Mouse (Mus musculus) intestine, embryonic 16.5 days (tissue): ENCODE data around the gene Adra2c. TPM values are rescaled to one million over a fixed set of nuclear protein-coding genes. Genes with fewer than 3 reads are reported as not detected.

ENCODE experiments used
- ATAC-seq: fragments of 200-750 bp; cut with Nextera tagmentation; 2 replicates; pipeline ENCODE4 v1.8.0; 2017; ENCODE audit warnings: moderate TSS enrichment, moderate library complexity
- H3K27ac ChIP-seq: fragments of 300-500 bp; sonication (generic); 2 replicates; pipeline ENCODE4 v1.5.1; 2014; ENCODE audit warnings: mild to moderate bottlenecking, low read length
- H3K27me3 ChIP-seq: fragments of 300-500 bp; sonication (generic); replicated peaks from 2 replicates; pipeline ENCODE4 v1.6.1; 2014; ENCODE audit warnings: low read length, control low read depth, mixed read lengths; ENCODE audit not compliant: control insufficient read depth, insufficient read depth
- H3K36me3 ChIP-seq: fragments of 300-500 bp; sonication (generic); 2 replicates; pipeline ENCODE4 v1.6.1; 2014; ENCODE audit warnings: low read length, control low read depth; ENCODE audit not compliant: control insufficient read depth, insufficient read depth
- H3K4me1 ChIP-seq: fragments of 300-500 bp; sonication (generic); 2 replicates; pipeline ENCODE4 v1.6.1; 2014; ENCODE audit warnings: low read length, control low read depth, mixed read lengths; ENCODE audit not compliant: control insufficient read depth, insufficient read depth
- H3K4me2 ChIP-seq: fragments of 300-500 bp; sonication (generic); 2 replicates; pipeline ENCODE4 v1.6.1; 2014; ENCODE audit warnings: low read depth, low read length, control low read depth
- H3K4me3 ChIP-seq: fragments of 300-500 bp; sonication (generic); 2 replicates; pipeline ENCODE4 v1.5.1; 2014; ENCODE audit warnings: mild to moderate bottlenecking, low read length
- H3K9ac ChIP-seq: fragments of 300-500 bp; sonication (generic); 2 replicates; pipeline ENCODE4 v1.6.1; 2014; ENCODE audit warnings: low read depth, low read length
- H3K9me3 ChIP-seq: fragments of 300-500 bp; sonication (generic); 2 replicates; pipeline ENCODE4 v1.6.1; 2016; ENCODE audit warnings: low read length, control low read depth; ENCODE audit not compliant: control insufficient read depth
- WGBS: fragments of 180-500 bp; shearing (Covaris S2); extraction: QIAGEN DNeasy Blood & Tissue Kit; methylation state at CpG from one replicate; pipeline ENCODE4 v1.1.7; 2014; 5-methylcytosine and 5-hydroxymethylcytosine counted together
- polyA plus RNA-seq: library from polyadenylated mRNA; unstranded; fragments of >200 nt; fragmentation: Nextera tagmentation; extraction: Ambion mirVana; gene quantifications from 2 replicates; pipeline ENCODE4 v1.2.1, GENCODE M21; 2015

Gene Adra2c
- polyA plus RNA-seq, 1 experiment from 2014 or later: not detected

DNA sequence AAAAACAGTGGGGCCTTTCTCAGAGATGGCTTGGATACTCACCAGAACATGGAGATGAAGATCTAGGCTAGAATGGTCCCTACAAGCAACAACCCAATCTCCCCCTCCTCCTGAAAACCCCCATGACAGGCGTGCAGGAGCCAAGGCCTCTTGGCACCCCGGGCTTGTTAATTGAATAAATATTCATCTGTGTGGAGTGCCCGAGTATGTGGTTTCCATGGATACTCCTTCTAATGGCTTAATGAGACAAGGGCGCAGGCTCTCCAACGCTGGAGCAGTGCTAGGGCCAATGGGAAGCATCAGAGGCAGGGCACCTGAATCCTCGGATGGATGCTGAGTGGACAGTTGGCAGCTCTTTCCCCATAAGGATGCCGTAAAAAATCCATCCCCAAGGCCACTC is 10.6 kb upstream of the Adra2c start:
- 61% methylated on average over 7 of the region's 7 CpGs for WGBS
- Histone ChIP-seq H3K27me3 (no peaks in the 10 kb centered on the region), H3K9me3 (no peaks in the 10 kb centered on the region), H3K27ac (no peak overlapping the region), H3K4me1 (no peaks in the 10 kb centered on the region), H3K4me2 (no peak overlapping the region), H3K4me3 (no peak overlapping the region), H3K9ac (no peak overlapping the region), H3K36me3 (no peaks in the 10 kb centered on the region)
- ATAC-seq: no peak

DNA sequence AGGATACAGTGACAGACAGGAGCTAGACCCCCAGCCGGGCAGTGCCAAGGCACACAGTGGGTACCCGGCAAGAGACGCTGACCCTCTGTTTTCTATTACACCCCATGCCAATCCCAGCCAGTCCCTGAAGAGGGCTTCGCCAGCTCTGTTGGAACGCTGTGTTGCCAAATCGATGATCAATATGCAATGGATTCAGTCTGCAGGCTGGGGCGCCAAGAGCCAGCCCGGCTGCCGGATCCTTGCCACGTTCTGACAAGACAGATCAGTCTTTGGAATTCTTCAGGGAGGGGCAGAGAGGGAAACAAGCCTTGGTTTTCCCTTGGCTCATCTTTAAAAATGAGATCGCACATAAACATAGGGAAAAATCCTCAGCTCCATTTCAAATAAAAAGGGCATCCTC is 2.8 kb upstream of the Adra2c start:
- peaks cover 44% of the 10 kb centered on the region for H3K27me3 ChIP-seq
- no peak overlapping the region for H3K9ac ChIP-seq
- H3K36me3 ChIP-seq: no peaks in the 10 kb centered on the region
- WGBS: 63% methylated on average over 11 of the region's 11 CpGs
- no peaks in the 10 kb centered on the region for H3K9me3 ChIP-seq
- no peak overlapping the region for H3K4me3 ChIP-seq
- H3K4me1 ChIP-seq: no peaks in the 10 kb centered on the region; the same call in 1 of the 2 replicates
- H3K4me2 ChIP-seq: no peak overlapping the region
- no peak overlapping the region for H3K27ac ChIP-seq
- no peak for ATAC-seq

DNA sequence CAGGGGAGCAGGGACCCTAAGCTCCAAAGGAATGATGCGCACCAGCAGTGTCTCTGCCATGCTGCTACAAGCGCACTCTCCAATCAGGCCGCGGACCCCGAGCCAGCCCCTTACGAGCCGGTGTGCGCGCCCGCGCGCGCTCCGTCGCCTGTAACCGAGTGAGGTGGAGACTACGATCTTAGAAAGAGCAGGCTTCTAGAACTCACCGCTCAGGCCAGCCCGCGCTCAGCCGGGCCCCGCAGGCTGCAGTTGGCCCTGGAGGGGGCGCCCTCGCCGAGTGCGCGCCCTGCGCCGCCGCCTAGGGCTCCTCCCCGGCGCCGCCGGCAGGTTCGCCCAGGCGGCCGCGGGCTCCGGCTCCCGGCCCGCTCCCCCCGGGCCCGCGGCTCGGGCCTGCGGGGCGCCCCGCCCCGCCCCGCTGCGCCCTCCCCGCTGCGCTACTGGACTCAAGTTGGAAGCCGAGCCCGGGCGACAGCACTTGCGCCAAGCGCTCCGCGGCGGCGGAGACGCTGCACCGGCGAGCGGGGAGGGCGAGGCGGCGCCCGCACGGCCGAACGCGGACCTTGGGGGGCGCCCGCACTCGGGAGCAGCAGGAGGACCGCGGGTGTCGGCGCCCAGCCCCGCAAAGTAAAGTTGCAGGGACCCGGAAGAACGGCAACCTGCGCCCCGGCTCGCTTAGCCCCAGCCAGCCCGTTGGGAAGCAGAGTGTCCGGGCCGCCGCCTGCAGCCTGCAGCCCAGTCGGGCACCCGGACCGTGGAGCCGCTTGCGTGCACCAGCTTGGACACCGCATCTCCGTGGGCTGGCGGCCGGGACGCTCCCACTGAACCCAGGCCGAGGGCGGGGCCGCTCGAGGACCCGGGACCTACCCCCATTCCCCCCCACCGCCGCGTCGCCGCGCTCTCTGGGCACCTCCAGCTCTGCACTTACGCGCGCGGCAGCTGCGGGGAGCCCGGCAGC is 899 bp downstream of the Adra2c start:
- WGBS: under 1% methylated on average over 86 of the region's 118 CpGs
- peak overlapping the region; percentile 44 for H3K4me3 ChIP-seq
- H3K36me3 ChIP-seq: no peaks in the 10 kb centered on the region
- H3K4me1 ChIP-seq: no peaks in the 10 kb centered on the region; the same call in 1 of the 2 replicates
- H3K9ac ChIP-seq: no peak overlapping the region
- H3K27ac ChIP-seq: no peak overlapping the region
- peak overlapping the region; percentile 78 for H3K4me2 ChIP-seq
- H3K27me3 ChIP-seq: peaks cover 74% of the 10 kb centered on the region
- ATAC-seq: peak; percentile 16; the same call in 1 of the 2 replicates
- no peaks in the 10 kb centered on the region for H3K9me3 ChIP-seq

DNA sequence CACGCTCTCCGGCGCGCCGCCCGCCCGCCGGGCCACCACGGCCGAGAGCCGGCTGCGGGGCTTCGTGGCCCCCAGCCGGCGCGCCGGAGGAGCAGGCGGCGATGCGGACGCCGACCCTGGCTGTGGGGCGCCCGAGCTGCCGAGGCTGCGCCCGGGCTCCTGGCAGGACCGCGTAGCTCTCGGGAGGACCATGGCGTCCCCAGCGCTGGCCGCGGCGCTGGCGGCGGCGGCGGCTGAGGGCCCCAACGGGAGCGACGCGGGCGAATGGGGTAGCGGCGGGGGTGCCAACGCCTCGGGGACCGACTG is 1.5 kb downstream of the Adra2c start:
- ATAC-seq: no peak
- Histone ChIP-seq H3K36me3 (no peaks in the 10 kb centered on the region), H3K27me3 (peaks cover 74% of the 10 kb centered on the region), H3K9ac (no peak overlapping the region), H3K4me3 (peak overlapping the region; percentile 44), H3K4me1 (no peaks in the 10 kb centered on the region; the same call in 1 of the 2 replicates), H3K9me3 (no peaks in the 10 kb centered on the region), H3K27ac (no peak overlapping the region), H3K4me2 (peak overlapping the region; percentile 78)
- under 1% methylated on average over 40 of the region's 49 CpGs for WGBS

DNA sequence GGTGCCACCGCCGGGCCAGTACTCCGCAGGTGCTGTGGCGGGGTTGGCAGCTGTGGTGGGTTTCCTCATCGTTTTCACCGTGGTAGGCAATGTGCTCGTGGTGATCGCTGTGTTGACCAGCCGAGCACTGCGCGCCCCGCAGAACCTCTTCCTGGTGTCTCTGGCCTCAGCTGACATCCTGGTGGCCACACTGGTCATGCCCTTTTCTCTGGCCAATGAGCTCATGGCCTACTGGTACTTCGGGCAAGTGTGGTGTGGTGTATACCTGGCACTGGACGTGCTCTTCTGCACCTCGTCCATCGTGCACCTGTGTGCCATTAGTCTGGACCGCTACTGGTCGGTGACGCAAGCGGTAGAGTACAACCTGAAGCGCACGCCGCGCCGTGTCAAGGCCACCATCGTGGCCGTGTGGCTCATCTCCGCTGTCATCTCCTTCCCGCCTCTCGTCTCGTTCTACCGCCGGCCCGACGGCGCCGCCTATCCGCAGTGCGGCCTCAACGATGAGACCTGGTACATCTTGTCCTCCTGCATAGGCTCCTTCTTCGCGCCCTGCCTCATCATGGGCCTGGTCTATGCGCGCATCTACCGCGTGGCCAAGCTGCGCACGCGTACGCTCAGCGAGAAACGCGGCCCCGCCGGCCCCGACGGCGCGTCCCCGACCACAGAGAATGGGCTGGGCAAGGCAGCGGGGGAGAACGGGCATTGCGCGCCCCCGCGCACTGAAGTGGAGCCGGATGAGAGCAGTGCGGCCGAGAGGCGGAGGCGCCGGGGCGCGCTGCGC is 2.1 kb downstream of the Adra2c start:
- H3K9ac ChIP-seq: no peak overlapping the region
- H3K9me3 ChIP-seq: no peaks in the 10 kb centered on the region
- H3K27me3 ChIP-seq: peaks cover 71% of the 10 kb centered on the region
- H3K4me1 ChIP-seq: no peaks in the 10 kb centered on the region; the same call in 1 of the 2 replicates
- no peak overlapping the region for H3K27ac ChIP-seq
- H3K4me2 ChIP-seq: peak overlapping the region; percentile 78
- ATAC-seq: no peak
- WGBS: 4% methylated on average over 72 of the region's 75 CpGs
- H3K36me3 ChIP-seq: no peaks in the 10 kb centered on the region
- peak overlapping the region; percentile 44 for H3K4me3 ChIP-seq

DNA sequence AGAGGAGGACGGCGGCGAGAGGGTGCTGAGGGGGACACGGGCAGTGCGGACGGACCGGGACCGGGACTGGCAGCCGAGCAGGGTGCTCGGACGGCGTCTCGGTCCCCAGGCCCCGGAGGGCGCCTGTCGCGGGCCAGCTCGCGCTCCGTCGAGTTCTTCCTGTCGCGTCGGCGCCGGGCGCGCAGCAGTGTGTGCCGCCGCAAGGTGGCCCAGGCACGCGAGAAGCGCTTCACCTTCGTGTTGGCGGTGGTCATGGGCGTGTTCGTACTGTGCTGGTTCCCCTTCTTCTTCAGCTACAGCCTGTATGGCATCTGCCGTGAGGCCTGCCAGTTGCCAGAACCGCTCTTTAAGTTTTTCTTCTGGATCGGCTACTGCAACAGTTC is 2.7 kb downstream of the Adra2c start:
- ATAC-seq: no peak
- H3K9ac ChIP-seq: no peak overlapping the region
- H3K9me3 ChIP-seq: no peaks in the 10 kb centered on the region
- H3K4me1 ChIP-seq: no peaks in the 10 kb centered on the region; the same call in 1 of the 2 replicates
- H3K36me3 ChIP-seq: no peaks in the 10 kb centered on the region
- 0 out of 2 replicates have a peak overlapping the region, but pooled peaks have one; percentile 10 for H3K4me2 ChIP-seq
- WGBS: 4% methylated on average over 39 of the region's 40 CpGs
- H3K27ac ChIP-seq: no peak overlapping the region
- peaks cover 71% of the 10 kb centered on the region for H3K27me3 ChIP-seq
- H3K4me3 ChIP-seq: peak overlapping the region; percentile 19

DNA sequence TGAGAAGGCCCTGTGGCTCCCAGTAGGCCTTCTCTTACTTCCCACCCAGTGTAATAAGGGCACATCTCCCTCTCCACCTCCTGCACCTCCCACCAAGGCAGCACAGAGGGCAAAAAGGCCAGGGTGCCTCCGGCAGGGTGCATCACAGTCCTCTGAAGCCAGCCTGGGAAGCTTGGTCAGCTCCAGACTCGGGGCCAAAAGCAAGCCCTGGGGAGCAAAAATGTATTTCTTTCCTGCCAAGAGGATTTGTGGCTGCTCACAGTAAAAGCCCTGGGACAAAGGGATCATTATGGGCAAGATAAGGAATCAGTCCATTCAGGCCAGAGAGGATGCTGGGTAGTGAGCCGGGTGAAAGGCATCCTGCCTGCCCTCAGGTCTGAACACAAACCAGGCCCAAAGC is 7.2 kb downstream of the Adra2c start:
- WGBS: 50% methylated on average over 3 of the region's 3 CpGs
- Histone ChIP-seq H3K4me1 (no peaks in the 10 kb centered on the region), H3K4me3 (no peak overlapping the region), H3K27ac (no peak overlapping the region), H3K27me3 (peaks cover 30% of the 10 kb centered on the region), H3K36me3 (no peaks in the 10 kb centered on the region), H3K9me3 (no peaks in the 10 kb centered on the region), H3K4me2 (no peak overlapping the region), H3K9ac (no peak overlapping the region)
- ATAC-seq: no peak

DNA sequence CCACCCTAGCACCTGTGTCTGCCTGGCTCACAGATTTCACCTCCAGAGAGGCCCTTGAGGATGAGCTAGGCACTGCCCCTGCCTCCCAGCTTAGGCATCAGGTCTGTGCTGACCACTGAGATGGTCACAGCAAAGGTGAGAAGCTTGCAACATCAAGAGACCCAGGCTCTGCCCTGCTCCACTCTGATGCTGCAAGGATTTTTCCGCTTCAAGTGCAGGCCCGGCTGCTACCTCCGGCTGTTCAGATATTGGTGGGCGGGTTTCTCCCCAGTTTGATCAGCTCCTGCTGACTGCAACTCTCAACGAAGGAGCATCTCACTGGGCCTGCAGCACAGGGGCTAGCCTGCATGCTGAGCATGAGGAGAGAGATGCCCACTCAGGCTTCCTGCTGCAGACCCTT is 8.1 kb downstream of the Adra2c start:
- 75% methylated on average over 5 of the region's 5 CpGs for WGBS

DNA sequence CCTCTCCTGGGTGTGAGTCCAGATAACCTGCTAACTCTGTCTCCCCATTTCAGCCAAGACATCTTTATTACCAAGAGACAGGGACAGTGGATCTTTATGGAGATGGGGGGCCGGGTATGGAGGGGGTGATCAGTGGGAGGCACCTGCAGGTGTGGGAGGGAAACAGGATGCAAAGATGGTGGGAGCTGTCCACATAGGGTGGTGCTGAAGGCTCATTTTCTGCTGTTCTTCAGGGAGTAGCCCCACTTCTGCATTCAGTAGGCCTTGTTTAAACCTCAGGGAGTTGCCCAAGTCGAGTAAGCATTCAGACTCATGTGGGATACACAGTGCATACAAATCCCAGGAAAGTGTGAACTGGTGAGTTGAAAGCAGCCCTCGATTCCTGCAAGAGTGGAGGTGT is 21.5 kb downstream of the Adra2c start:
- H3K27ac ChIP-seq: no peak overlapping the region
- WGBS: 26% methylated on average over 3 of the region's 3 CpGs

More for the DNA sequence above, 8.1 kb downstream of the Adra2c start:
- no peak overlapping the region for H3K4me2 ChIP-seq
- H3K4me3 ChIP-seq: no peak overlapping the region
- no peaks in the 10 kb centered on the region for H3K4me1 ChIP-seq
- no peak for ATAC-seq
- no peak overlapping the region for H3K27ac ChIP-seq
- H3K36me3 ChIP-seq: no peaks in the 10 kb centered on the region
- H3K9ac ChIP-seq: no peak overlapping the region
- peaks cover 21% of the 10 kb centered on the region for H3K27me3 ChIP-seq
- no peaks in the 10 kb centered on the region for H3K9me3 ChIP-seq

More for the DNA sequence above, 21.5 kb downstream of the Adra2c start:
- Histone ChIP-seq H3K27me3 (0 out of 2 replicates have a peak, but pooled peaks cover under 1% of the 10 kb centered on the region), H3K9ac (no peak overlapping the region), H3K9me3 (no peaks in the 10 kb centered on the region), H3K4me3 (no peak overlapping the region), H3K4me1 (no peaks in the 10 kb centered on the region), H3K36me3 (no peaks in the 10 kb centered on the region), H3K4me2 (no peak overlapping the region)
- no peak for ATAC-seq
